Mouse (Mus musculus): ENCODE measurements around the gene Rhbdf1. TPM values are rescaled to one million over a fixed set of nuclear protein-coding genes. Genes with fewer than 3 reads are reported as not detected.

Gene Rhbdf1
- polyA plus RNA-seq, 1 experiment from 2014 or later = 39.5 TPM

GRCm38 (mm10) chr11:32235646-32236045 is 13.5 kb upstream of the Rhbdf1 start:
- peaks cover 59% of the 10 kb centered on the region for H3K36me3 ChIP-seq (ENCODE audit: control insufficient read depth, insufficient read depth, low read length)
- no peaks in the 10 kb centered on the region for H3K4me1 ChIP-seq (ENCODE audit: control insufficient read depth, insufficient read depth, low read length)
- no peak overlapping the region for H3K4me2 ChIP-seq (replicated peaks; ENCODE audit: low read depth, low read length)
- no peaks in the 10 kb centered on the region for H3K27me3 ChIP-seq (ENCODE audit: control insufficient read depth, insufficient read depth, low read length)
- peak; percentile 13; the same call in 1 of the 2 replicates for ATAC-seq (ENCODE audit: low FRiP score, low TSS enrichment)
- H3K9me3 ChIP-seq (ENCODE audit: control insufficient read depth, low read length) = no peaks in the 10 kb centered on the region
- no peak overlapping the region for H3K9ac ChIP-seq (ENCODE audit: low read depth, low read length)
- WGBS = 45% methylated on average over 3 of the region's 3 CpGs
- H3K27ac ChIP-seq (ENCODE audit: low read depth, low read length) = no peak overlapping the region; the same call in 1 of the 2 replicates
- no peak overlapping the region for H3K4me3 ChIP-seq (ENCODE audit: low read length)

- Histone ChIP-seq H3K36me3 (ENCODE audit: control insufficient read depth, insufficient read depth, low read length) (peaks cover 62% of the 10 kb centered on the region), H3K4me2 (replicated peaks; ENCODE audit: low read depth, low read length) (no peak overlapping the region), H3K9me3 (ENCODE audit: control insufficient read depth, low read length) (no peaks in the 10 kb centered on the region), H3K27ac (ENCODE audit: low read depth, low read length) (no peak overlapping the region), H3K4me1 (ENCODE audit: control insufficient read depth, insufficient read depth, low read length) (no peaks in the 10 kb centered on the region), H3K9ac (ENCODE audit: low read depth, low read length) (no peak overlapping the region), H3K4me3 (ENCODE audit: low read length) (no peak overlapping the region), H3K27me3 (ENCODE audit: control insufficient read depth, insufficient read depth, low read length) (no peaks in the 10 kb centered on the region)
- WGBS = 96% methylated on average over 6 of the region's 6 CpGs
- no peak for ATAC-seq (ENCODE audit: low FRiP score, low TSS enrichment)
Observed at GRCm38 (mm10) chr11:32234816-32235485, 12.9 kb upstream of the Rhbdf1 start.

GRCm38 (mm10) chr11:32233895-32234294 is 11.8 kb upstream of the Rhbdf1 start:
- H3K27ac ChIP-seq (ENCODE audit: low read depth, low read length) = no peak overlapping the region
- no peaks in the 10 kb centered on the region for H3K27me3 ChIP-seq (ENCODE audit: control insufficient read depth, insufficient read depth, low read length)
- H3K36me3 ChIP-seq (ENCODE audit: control insufficient read depth, insufficient read depth, low read length) = peaks cover 57% of the 10 kb centered on the region
- H3K4me3 ChIP-seq (ENCODE audit: low read length) = no peak overlapping the region
- H3K4me2 ChIP-seq (replicated peaks; ENCODE audit: low read depth, low read length) = no peak overlapping the region
- 89% methylated on average over 3 of the region's 3 CpGs for WGBS
- ATAC-seq (ENCODE audit: low FRiP score, low TSS enrichment) = no peak
- H3K9ac ChIP-seq (ENCODE audit: low read depth, low read length) = no peak overlapping the region
- H3K4me1 ChIP-seq (ENCODE audit: control insufficient read depth, insufficient read depth, low read length) = no peaks in the 10 kb centered on the region
- H3K9me3 ChIP-seq (ENCODE audit: control insufficient read depth, low read length) = no peaks in the 10 kb centered on the region

- H3K9me3 ChIP-seq (ENCODE audit: control insufficient read depth, low read length) = no peaks in the 10 kb centered on the region
- WGBS = 87% methylated on average over 10 of the region's 10 CpGs
- H3K27ac ChIP-seq (ENCODE audit: low read depth, low read length) = no peak overlapping the region
- 0 out of 2 replicates have a peak, but pooled peaks have one; percentile 28 for ATAC-seq (ENCODE audit: low FRiP score, low TSS enrichment)
- peaks cover 57% of the 10 kb centered on the region for H3K36me3 ChIP-seq (ENCODE audit: control insufficient read depth, insufficient read depth, low read length)
- no peaks in the 10 kb centered on the region for H3K27me3 ChIP-seq (ENCODE audit: control insufficient read depth, insufficient read depth, low read length)
- H3K4me2 ChIP-seq (replicated peaks; ENCODE audit: low read depth, low read length) = no peak overlapping the region
- no peaks in the 10 kb centered on the region for H3K4me1 ChIP-seq (ENCODE audit: control insufficient read depth, insufficient read depth, low read length)
- H3K9ac ChIP-seq (ENCODE audit: low read depth, low read length) = no peak overlapping the region
- H3K4me3 ChIP-seq (ENCODE audit: low read length) = no peak overlapping the region
Observed at GRCm38 (mm10) chr11:32232848-32233247, 10.7 kb upstream of the Rhbdf1 start.

GRCm38 (mm10) chr11:32231125-32231524 is 9.0 kb upstream of the Rhbdf1 start:
- Histone ChIP-seq H3K4me2 (replicated peaks; ENCODE audit: low read depth, low read length) (no peak overlapping the region), H3K9me3 (ENCODE audit: control insufficient read depth, low read length) (no peaks in the 10 kb centered on the region), H3K27me3 (ENCODE audit: control insufficient read depth, insufficient read depth, low read length) (no peaks in the 10 kb centered on the region), H3K4me1 (ENCODE audit: control insufficient read depth, insufficient read depth, low read length) (peaks cover 7% of the 10 kb centered on the region; the same call in 1 of the 2 replicates), H3K27ac (ENCODE audit: low read depth, low read length) (no peak overlapping the region), H3K36me3 (ENCODE audit: control insufficient read depth, insufficient read depth, low read length) (peaks cover 57% of the 10 kb centered on the region), H3K9ac (ENCODE audit: low read depth, low read length) (no peak overlapping the region), H3K4me3 (ENCODE audit: low read length) (no peak overlapping the region)
- no peak for ATAC-seq (ENCODE audit: low FRiP score, low TSS enrichment)
- WGBS = 94% methylated on average over 2 of the region's 2 CpGs

- WGBS = 75% methylated on average over 4 of the region's 4 CpGs
- Histone ChIP-seq H3K4me1 (ENCODE audit: control insufficient read depth, insufficient read depth, low read length) (peaks cover 16% of the 10 kb centered on the region), H3K9me3 (ENCODE audit: control insufficient read depth, low read length) (no peaks in the 10 kb centered on the region), H3K4me3 (ENCODE audit: low read length) (no peak overlapping the region), H3K27ac (ENCODE audit: low read depth, low read length) (no peak overlapping the region), H3K4me2 (replicated peaks; ENCODE audit: low read depth, low read length) (no peak overlapping the region), H3K27me3 (ENCODE audit: control insufficient read depth, insufficient read depth, low read length) (no peaks in the 10 kb centered on the region), H3K36me3 (ENCODE audit: control insufficient read depth, insufficient read depth, low read length) (peaks cover 57% of the 10 kb centered on the region), H3K9ac (ENCODE audit: low read depth, low read length) (no peak overlapping the region)
- no peak for ATAC-seq (ENCODE audit: low FRiP score, low TSS enrichment)
Observed at GRCm38 (mm10) chr11:32230220-32230619, 8.1 kb upstream of the Rhbdf1 start.

GRCm38 (mm10) chr11:32228292-32228845 is 6.3 kb upstream of the Rhbdf1 start:
- no peak for ATAC-seq (ENCODE audit: low FRiP score, low TSS enrichment)
- Histone ChIP-seq H3K9me3 (ENCODE audit: control insufficient read depth, low read length) (no peaks in the 10 kb centered on the region), H3K4me2 (replicated peaks; ENCODE audit: low read depth, low read length) (no peak overlapping the region), H3K4me3 (ENCODE audit: low read length) (no peak overlapping the region), H3K36me3 (ENCODE audit: control insufficient read depth, insufficient read depth, low read length) (peaks cover 41% of the 10 kb centered on the region), H3K27me3 (ENCODE audit: control insufficient read depth, insufficient read depth, low read length) (no peaks in the 10 kb centered on the region), H3K4me1 (ENCODE audit: control insufficient read depth, insufficient read depth, low read length) (peaks cover 27% of the 10 kb centered on the region), H3K27ac (ENCODE audit: low read depth, low read length) (no peak overlapping the region), H3K9ac (ENCODE audit: low read depth, low read length) (no peak overlapping the region)
- WGBS = 89% methylated on average over 3 of the region's 3 CpGs

- peaks cover 34% of the 10 kb centered on the region for H3K4me1 ChIP-seq (ENCODE audit: control insufficient read depth, insufficient read depth, low read length)
- no peak for ATAC-seq (ENCODE audit: low FRiP score, low TSS enrichment)
Observed at GRCm38 (mm10) chr11:32227555-32227954, 5.5 kb upstream of the Rhbdf1 start.

GRCm38 (mm10) chr11:32227041-32227440 is 4.9 kb upstream of the Rhbdf1 start:
- Histone ChIP-seq H3K36me3 (ENCODE audit: control insufficient read depth, insufficient read depth, low read length) (peaks cover 28% of the 10 kb centered on the region), H3K4me2 (replicated peaks; ENCODE audit: low read depth, low read length) (peak overlapping the region; percentile 74), H3K4me3 (ENCODE audit: low read length) (peak overlapping the region; percentile 67), H3K27ac (ENCODE audit: low read depth, low read length) (peak overlapping the region; percentile 85; the same call in 1 of the 2 replicates), H3K27me3 (ENCODE audit: control insufficient read depth, insufficient read depth, low read length) (no peaks in the 10 kb centered on the region), H3K9me3 (ENCODE audit: control insufficient read depth, low read length) (no peaks in the 10 kb centered on the region), H3K4me1 (ENCODE audit: control insufficient read depth, insufficient read depth, low read length) (peaks cover 39% of the 10 kb centered on the region), H3K9ac (ENCODE audit: low read depth, low read length) (peak overlapping the region; percentile 79)
- WGBS = 60% methylated on average over 1 of the region's 1 CpGs
- no peak for ATAC-seq (ENCODE audit: low FRiP score, low TSS enrichment)

More at GRCm38 (mm10) chr11:32227555-32227954, 5.5 kb upstream of the Rhbdf1 start:
- Histone ChIP-seq H3K9me3 (ENCODE audit: control insufficient read depth, low read length) (no peaks in the 10 kb centered on the region), H3K4me2 (replicated peaks; ENCODE audit: low read depth, low read length) (peak overlapping the region; percentile 74; the same call in 1 of the 2 replicates), H3K27ac (ENCODE audit: low read depth, low read length) (no peak overlapping the region), H3K4me3 (ENCODE audit: low read length) (no peak overlapping the region; the same call in 1 of the 2 replicates), H3K36me3 (ENCODE audit: control insufficient read depth, insufficient read depth, low read length) (peaks cover 33% of the 10 kb centered on the region), H3K27me3 (ENCODE audit: control insufficient read depth, insufficient read depth, low read length) (no peaks in the 10 kb centered on the region), H3K9ac (ENCODE audit: low read depth, low read length) (peak overlapping the region; percentile 38)
- 86% methylated on average over 9 of the region's 9 CpGs for WGBS

Data from kidney, embryonic 14.5 days (tissue).